Mouse (Mus musculus) bone marrow, adult 2 months (tissue): ENCODE measurements around the gene Negr1.

Source experiments
- CTCF ChIP-seq: fragments of 200-500 bp; IDR thresholded peaks from 2 replicates; pipeline ENCODE4 v1.5.1; 2011; ENCODE audit warnings: low read length, control low read depth; ENCODE audit not compliant: control insufficient read depth, insufficient read depth
- POLR2A ChIP-seq: fragments of 200-500 bp; IDR thresholded peaks from 2 replicates; pipeline ENCODE4 v1.6.1; 2011; ENCODE audit warnings: low read depth, mild to moderate bottlenecking, control low read depth, low read length, borderline replicate concordance; ENCODE audit not compliant: control insufficient read depth

GRCm38 (mm10) chr3:156672560-156672959 lies 111.0 kb downstream of the Negr1 start:
- no peak for TF ChIP-seq CTCF
- TF ChIP-seq POLR2A = no peak
